Mouse (Mus musculus) MEL (cell line): Measurements from ENCODE around the gene Clec16a. TPM values are rescaled to one million over a fixed set of nuclear protein-coding genes. Genes with fewer than 3 reads are reported as not detected.
A peak's percentile ranks its signal among the peaks of the same experiment; 100 is the strongest.

Experiments
- DNase-seq: peaks from one replicate; pipeline ENCODE4 v3.0.0; 2011; ENCODE audit warnings: low read depth, low spot score
- H3K27ac ChIP-seq: 2 replicates; pipeline ENCODE4 v1.5.1; 2012; ENCODE audit warnings: low read depth, mild to moderate bottlenecking, control low read depth, low read length, moderate library complexity; ENCODE audit not compliant: control insufficient read depth
- H3K27me3 ChIP-seq, 2 experiments: fragments of 150-350 bp in 1 of 2; sonication (generic) in 1 of 2; 2 replicates each; pipeline ENCODE4 v1.6.1; 2012; ENCODE audit warnings: low read length in 2 of 2, mild to moderate bottlenecking in 2 of 2, improper control_type of control experiment in 1 of 2, moderate library complexity in 1 of 2; ENCODE audit not compliant: insufficient read depth in 2 of 2, control insufficient read depth in 1 of 2
- H3K36me3 ChIP-seq, 2 experiments: 2 replicates each; pipeline ENCODE4 v1.6.1; 2012 to 2014; ENCODE audit warnings: low read length in 2 of 2, improper control_type of control experiment in 1 of 2, inconsistent platforms in 1 of 2, mild to moderate bottlenecking in 1 of 2; ENCODE audit not compliant: insufficient read depth in 2 of 2, control insufficient read depth in 1 of 2
- H3K4me1 ChIP-seq, 2 experiments: fragments of 150-350 bp in 1 of 2; sonication (generic) in 1 of 2; 2 replicates each; pipeline ENCODE4 v1.6.1; 2012; ENCODE audit warnings: low read length in 2 of 2, improper control_type of control experiment in 1 of 2, mild to moderate bottlenecking in 1 of 2; ENCODE audit not compliant: insufficient read depth in 2 of 2, control insufficient read depth in 1 of 2
- H3K4me3 ChIP-seq, 2 experiments: fragments of 150-350 bp in 1 of 2; sonication (generic) in 1 of 2; 2 replicates each; pipeline ENCODE4 v1.5.1; 2012; ENCODE audit warnings: low read depth in 2 of 2, low read length in 2 of 2, mild to moderate bottlenecking in 2 of 2, moderate library complexity in 2 of 2, control low read depth in 1 of 2, improper control_type of control experiment in 1 of 2; ENCODE audit not compliant: control insufficient read depth in 1 of 2, insufficient read depth in 1 of 2
- H3K79me2 ChIP-seq: 2 replicates; pipeline ENCODE4 v1.6.1; 2012; ENCODE audit warnings: mild to moderate bottlenecking, low read length, moderate library complexity; ENCODE audit not compliant: control insufficient read depth, poor library complexity, insufficient read depth
- H3K9ac ChIP-seq: 2 replicates; pipeline ENCODE4 v1.6.1; 2012; ENCODE audit warnings: low read depth, mild to moderate bottlenecking, control low read depth, low read length, moderate library complexity; ENCODE audit not compliant: control insufficient read depth, poor library complexity, severe bottlenecking
- H3K9me3 ChIP-seq: fragments of 150-350 bp; sonication (generic); replicated peaks from 2 replicates; pipeline ENCODE4 v1.6.1; 2012; ENCODE audit warnings: mild to moderate bottlenecking, low read length, improper control_type of control experiment, moderate library complexity; ENCODE audit not compliant: insufficient read depth
- BHLHE40 ChIP-seq: IDR thresholded peaks from 2 replicates; pipeline ENCODE4 v1.6.1; 2012; ENCODE audit warnings: low read depth, mild to moderate bottlenecking, inconsistent platforms, low read length, improper control_type of control experiment, borderline replicate concordance
- E2F4 ChIP-seq: IDR thresholded peaks from 2 replicates; pipeline ENCODE4 v1.6.1; 2011; ENCODE audit warnings: low read depth, low read length, improper control_type of control experiment, borderline replicate concordance
- EP300 ChIP-seq, 2 experiments: IDR thresholded peaks; 2 replicates each; pipeline ENCODE4 v1.6.1; 2011; ENCODE audit warnings: improper control_type of control experiment in 2 of 2, low read length in 2 of 2, low read depth in 1 of 2, mild to moderate bottlenecking in 1 of 2
- ETS1 ChIP-seq: IDR thresholded peaks from 2 replicates; pipeline ENCODE4 v1.6.1; 2012; ENCODE audit warnings: low read depth, mild to moderate bottlenecking, inconsistent platforms, low read length, improper control_type of control experiment, moderate library complexity
- GATA1 ChIP-seq: IDR thresholded peaks from 2 replicates; pipeline ENCODE4 v1.6.1; 2011; ENCODE audit warnings: low read depth, low read length, improper control_type of control experiment
- MAFK ChIP-seq: IDR thresholded peaks from 2 replicates; pipeline ENCODE4 v1.6.1; 2011; ENCODE audit warnings: low read depth, mild to moderate bottlenecking, low read length, improper control_type of control experiment, borderline replicate concordance
- MAZ ChIP-seq: IDR thresholded peaks from 2 replicates; pipeline ENCODE4 v1.6.1; 2012; ENCODE audit warnings: low read depth, mild to moderate bottlenecking, inconsistent platforms, low read length, improper control_type of control experiment
- MEF2A ChIP-seq: IDR thresholded peaks from 2 replicates; pipeline ENCODE4 v1.6.1; 2014; ENCODE audit warnings: low read depth, mild to moderate bottlenecking, inconsistent platforms, low read length, improper control_type of control experiment; ENCODE audit not compliant: poor library complexity, insufficient replicate concordance, severe bottlenecking; ENCODE audit errors: extremely low read depth
- MXI1 ChIP-seq: IDR thresholded peaks from 2 replicates; pipeline ENCODE4 v1.6.1; 2011; ENCODE audit warnings: mild to moderate bottlenecking, low read depth, low read length, improper control_type of control experiment
- MYB ChIP-seq: IDR thresholded peaks from 2 replicates; pipeline ENCODE4 v1.6.1; 2011; ENCODE audit warnings: mild to moderate bottlenecking, low read depth, low read length, improper control_type of control experiment
- MYC ChIP-seq: IDR thresholded peaks from 2 replicates; pipeline ENCODE4 v1.6.1; 2011; ENCODE audit warnings: low read depth, mild to moderate bottlenecking, low read length, improper control_type of control experiment, moderate library complexity
- NELFE ChIP-seq: IDR thresholded peaks from 2 replicates; pipeline ENCODE4 v1.6.1; 2011; ENCODE audit warnings: low read depth, low read length, improper control_type of control experiment
- RAD21 ChIP-seq: IDR thresholded peaks from 2 replicates; pipeline ENCODE4 v1.6.1; 2011; ENCODE audit warnings: mild to moderate bottlenecking, low read depth, low read length, improper control_type of control experiment
- TCF12 ChIP-seq: IDR thresholded peaks from 2 replicates; pipeline ENCODE4 v1.6.1; 2014; ENCODE audit warnings: low read depth, mild to moderate bottlenecking, inconsistent platforms, low read length, improper control_type of control experiment, moderate library complexity
- UBTF ChIP-seq: IDR thresholded peaks from 2 replicates; pipeline ENCODE4 v1.6.1; 2012; ENCODE audit warnings: low read depth, mild to moderate bottlenecking, inconsistent platforms, low read length, improper control_type of control experiment, moderate library complexity, borderline replicate concordance; ENCODE audit not compliant: insufficient read depth
- USF2 ChIP-seq, 2 experiments: IDR thresholded peaks; 2 replicates each; pipeline ENCODE4 v1.6.1; 2011 to 2012; ENCODE audit warnings: improper control_type of control experiment in 2 of 2, low read length in 2 of 2, borderline replicate concordance in 1 of 2, inconsistent platforms in 1 of 2, low read depth in 1 of 2, mild to moderate bottlenecking in 1 of 2; ENCODE audit not compliant: insufficient read depth in 1 of 2
- ZC3H11A ChIP-seq: IDR thresholded peaks from 2 replicates; pipeline ENCODE4 v1.6.1; 2012; ENCODE audit warnings: low read depth, mild to moderate bottlenecking, inconsistent platforms, low read length, improper control_type of control experiment
- ZMIZ1 ChIP-seq: IDR thresholded peaks from 2 replicates; pipeline ENCODE4 v1.6.1; 2012; ENCODE audit warnings: low read depth, mild to moderate bottlenecking, inconsistent platforms, low read length, improper control_type of control experiment, moderate library complexity
- ZNF384 ChIP-seq: IDR thresholded peaks from 2 replicates; pipeline ENCODE4 v1.6.1; 2012; ENCODE audit warnings: low read depth, mild to moderate bottlenecking, inconsistent platforms, low read length, improper control_type of control experiment
- polyA plus RNA-seq, 2 experiments: library from polyadenylated mRNA; stranded (reverse) in 1 of 2; unstranded in 1 of 2; fragments of >175 nt in 1 of 2; fragments of >200 nt in 1 of 2; gene quantifications; 2 replicates each; pipeline versions ENCODE4 v1.2.1 to v1.2.4; 2012; ENCODE audit warnings: low replicate concordance in 2 of 2, low read depth in 1 of 2; ENCODE audit not compliant: insufficient read length in 2 of 2, insufficient read depth in 1 of 2, missing spikeins in 1 of 2
- total RNA-seq: library from RNA; depleted of rRNA; stranded (reverse); fragments of 300-350 nt; gene quantifications from 2 replicates; pipeline ENCODE4 v1.2.3, GENCODE M21; 2012

The Clec16a gene
- total and polyA plus RNA-seq, 3 experiments, result 10.4 to 49.3 (median 22.1) TPM

DNA sequence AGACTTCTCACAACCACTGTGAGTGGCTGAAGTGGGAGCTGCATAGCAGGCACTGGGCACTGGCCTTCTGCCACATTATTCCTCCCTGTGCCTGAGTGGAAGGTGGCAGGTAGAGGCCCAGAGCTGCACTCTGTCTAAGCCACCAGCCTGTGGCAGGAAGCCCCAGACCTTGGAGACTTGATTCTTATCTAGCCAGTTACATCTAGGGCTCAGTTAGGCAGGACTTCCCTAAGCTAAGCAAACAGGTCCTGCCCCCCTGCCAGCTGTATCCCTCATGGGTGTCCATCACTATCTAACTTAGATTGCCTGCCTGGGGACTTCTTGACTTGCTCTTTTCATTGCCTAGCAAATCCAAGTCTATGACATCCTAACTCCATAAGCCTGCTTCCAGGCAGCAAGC, 127.4 kb downstream of the Clec16a start:
- H3K79me2 ChIP-seq, result no peaks in the 10 kb centered on the region

DNA sequence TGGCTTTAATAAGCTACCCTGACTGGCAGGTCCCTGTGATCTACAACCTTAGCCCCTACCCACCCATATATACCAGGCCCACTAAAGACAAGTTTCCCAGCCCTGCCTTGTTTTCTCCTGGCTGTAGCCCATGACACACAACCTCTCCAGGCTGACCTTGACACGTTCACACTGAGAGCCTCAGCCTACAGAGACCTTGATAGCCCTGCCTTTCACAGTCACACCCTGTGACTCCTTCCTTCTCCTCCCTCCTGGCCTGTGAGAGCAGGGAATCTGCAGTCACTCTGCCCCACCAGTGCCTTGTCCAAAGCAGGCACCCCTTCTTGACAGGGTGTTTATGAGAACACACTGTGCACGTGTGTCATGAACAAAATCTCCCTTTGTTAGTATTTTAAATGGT, 128.9 kb downstream of the Clec16a start:
- no peak overlapping the region for H3K4me3 ChIP-seq
- TF ChIP-seq TCF12, result no peak
- TF ChIP-seq RAD21, result no peak
- no peak for TF ChIP-seq MAZ
- H3K9ac ChIP-seq, result no peak overlapping the region
- H3K9me3 ChIP-seq, result no peaks in the 10 kb centered on the region
- H3K36me3 ChIP-seq, result peaks cover 0 to 26% of the 10 kb centered on the region in 2 experiments; a peak in 2 of 4 replicates
- no peaks in the 10 kb centered on the region for H3K79me2 ChIP-seq
- no peaks in the 10 kb centered on the region for H3K27me3 ChIP-seq
- DNase-seq, result no peak
- peaks cover 7 to 19% of the 10 kb centered on the region in 2 experiments for H3K4me1 ChIP-seq
- no peak overlapping the region for H3K27ac ChIP-seq

More for the DNA sequence above, 127.4 kb downstream of the Clec16a start:
- Histone ChIP-seq H3K9me3 (no peaks in the 10 kb centered on the region), H3K4me1 (peaks cover 7 to 19% of the 10 kb centered on the region in 2 experiments), H3K36me3 (peaks cover 0 to 26% of the 10 kb centered on the region in 2 experiments; a peak in 2 of 4 replicates), H3K4me3 (no peak overlapping the region), H3K27me3 (no peaks in the 10 kb centered on the region), H3K27ac (no peak overlapping the region), H3K9ac (no peak overlapping the region)
- DNase-seq, result peak; percentile 52
- TF ChIP-seq ZC3H11A, result no peak
- TF ChIP-seq BHLHE40, result no peak
- TF ChIP-seq ETS1, result peak; percentile 49
- no peak for TF ChIP-seq ZNF384
- 0 out of 2 replicates have a peak, but pooled peaks have one; percentile 21 for TF ChIP-seq MXI1
- no peak for TF ChIP-seq MYC
- no peak for TF ChIP-seq ZMIZ1
- TF ChIP-seq MAZ, result no peak
- no peak for TF ChIP-seq E2F4
- TF ChIP-seq NELFE, result no peak
- TF ChIP-seq MAFK, result no peak
- TF ChIP-seq GATA1, result peak; percentile 55
- no peak for TF ChIP-seq MYB
- no peak for TF ChIP-seq MEF2A
- 0 out of 4 replicates have a peak, but pooled peaks of 1 of the 2 experiments have one; percentile 22 for TF ChIP-seq EP300 (IDR thresholded peaks at IDR 0.05; ENCODE audit: low read depth in 1 of 2, low read length in 2 of 2)
- no peak for TF ChIP-seq UBTF
- no peak for TF ChIP-seq USF2 (IDR thresholded peaks at IDR 0.05; ENCODE audit: borderline replicate concordance in 1 of 2, insufficient read depth in 1 of 2, low read depth in 1 of 2, low read length in 2 of 2)
- TF ChIP-seq, all 39 proteins: peak for 4
